Mouse (Mus musculus) cerebellum, adult 2 months (tissue): ENCODE data around the gene Tbc1d22a.

Source experiments
- CTCF ChIP-seq: fragments of 200-500 bp; IDR thresholded peaks from 2 replicates; pipeline ENCODE4 v1.5.1; 2011; ENCODE audit warnings: low read depth, mild to moderate bottlenecking, control low read depth, low read length, moderate library complexity, borderline replicate concordance; ENCODE audit not compliant: insufficient read depth
- POLR2A ChIP-seq: fragments of 200-500 bp; IDR thresholded peaks from 2 replicates; pipeline ENCODE4 v1.6.1; 2011; ENCODE audit warnings: low read length, control low read depth, borderline replicate concordance; ENCODE audit not compliant: insufficient read depth

DNA sequence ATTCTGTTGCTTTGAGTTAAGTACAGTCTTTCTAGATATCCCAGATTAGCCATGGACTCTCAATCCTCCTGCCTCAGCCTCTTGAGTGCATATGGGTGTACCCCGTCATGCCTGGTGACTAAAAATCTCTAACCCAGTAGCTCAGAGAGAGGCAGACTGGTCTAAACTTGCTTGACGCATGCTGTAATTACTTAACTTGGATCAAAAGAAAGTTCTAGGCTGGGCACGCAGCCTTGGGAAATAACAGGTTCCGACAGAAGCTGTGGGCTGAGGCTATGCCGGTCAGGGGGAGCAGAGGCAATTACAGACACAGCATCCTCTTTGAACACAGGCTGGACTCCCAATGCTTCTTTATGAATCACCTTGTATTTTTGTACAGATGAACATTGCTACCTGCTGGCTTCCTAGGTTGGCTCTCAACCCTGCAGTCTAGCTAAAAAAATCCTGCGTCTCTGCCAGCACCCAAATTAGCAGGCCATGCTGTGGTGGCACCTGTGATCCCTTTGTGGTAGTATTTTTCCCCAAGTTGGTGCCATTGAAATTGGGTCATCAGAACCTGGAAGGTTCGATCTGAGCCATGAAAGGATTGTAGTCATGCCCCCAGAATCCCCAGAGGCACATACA is 47.1 kb upstream of the Tbc1d22a start:
- TF ChIP-seq CTCF (no peak), POLR2A (no peak)
